ENCODE assay signal across 26 mouse cellular contexts in genomic region chr3:145554388-145554787, GRCm38 (mm10).
"Had no signal": no experiment of that assay in that cellular context is flagged by ENCODE, and none has a peak within 500 bp of the region (broad histone marks: within the 10 kb centered on the region; RNA-seq: fewer than 3 reads in every experiment).

No protein-coding gene starts in this region.

- DNase-seq: cerebellum, adult 9-11 months; cerebellum, postnatal 10 days; cerebellum, postnatal 14 days; cerebellum, postnatal 25 days; cerebellum, postnatal 36 days; embryo, embryonic 11 days; forebrain, postnatal 0 days; gastrocnemius, adult 2 months; gastrocnemius, postnatal 10 days; gastrocnemius, postnatal 14 days; gastrocnemius, postnatal 25 days; gastrocnemius, postnatal 36 days; heart, adult 18-20 months; heart, adult 2 months had no signal

- H3K4me2 ChIP-seq: embryonic facial prominence, embryonic 12.5 days; embryonic facial prominence, embryonic 13.5 days; embryonic facial prominence, embryonic 15.5 days; forebrain, embryonic 12.5 days; forebrain, embryonic 13.5 days; forebrain, embryonic 15.5 days had no signal

- H3K27ac ChIP-seq: embryonic facial prominence, embryonic 10.5 days; embryonic facial prominence, embryonic 12.5 days; embryonic facial prominence, embryonic 13.5 days; embryonic facial prominence, embryonic 15.5 days; forebrain, embryonic 10.5 days; forebrain, embryonic 12.5 days; forebrain, embryonic 13.5 days; forebrain, embryonic 15.5 days; gastrocnemius, adult 2 months; heart, adult 2 months; heart, embryonic 10.5 days had no signal

- H3K36me3 ChIP-seq: embryonic facial prominence, embryonic 10.5 days; embryonic facial prominence, embryonic 12.5 days; embryonic facial prominence, embryonic 13.5 days; embryonic facial prominence, embryonic 15.5 days; forebrain, embryonic 10.5 days; forebrain, embryonic 12.5 days; forebrain, embryonic 15.5 days; heart, embryonic 10.5 days had no signal

- H3K4me3 ChIP-seq: embryonic facial prominence, embryonic 10.5 days; embryonic facial prominence, embryonic 12.5 days; embryonic facial prominence, embryonic 13.5 days; embryonic facial prominence, embryonic 15.5 days; erythroblast, embryonic 14.5 days; forebrain, embryonic 10.5 days; forebrain, embryonic 12.5 days; forebrain, embryonic 13.5 days; forebrain, embryonic 15.5 days; gastrocnemius, adult 2 months; heart, adult 2 months; heart, embryonic 10.5 days had no signal

- H3K9ac ChIP-seq: embryonic facial prominence, embryonic 12.5 days; embryonic facial prominence, embryonic 13.5 days; embryonic facial prominence, embryonic 15.5 days; forebrain, embryonic 12.5 days; forebrain, embryonic 13.5 days; forebrain, embryonic 15.5 days; forebrain, postnatal 0 days had no signal

- ATAC-seq: forebrain, embryonic 13.5 days; forebrain, embryonic 14.5 days; forebrain, embryonic 15.5 days; forebrain, embryonic 16.5 days; forebrain, postnatal 0 days had no signal

- H3K27me3 ChIP-seq: embryonic facial prominence, embryonic 12.5 days; embryonic facial prominence, embryonic 13.5 days; embryonic facial prominence, embryonic 15.5 days; forebrain, embryonic 12.5 days; forebrain, embryonic 13.5 days; forebrain, embryonic 15.5 days had no signal

- H3K4me1 ChIP-seq: embryonic facial prominence, embryonic 10.5 days; embryonic facial prominence, embryonic 12.5 days; embryonic facial prominence, embryonic 13.5 days; embryonic facial prominence, embryonic 15.5 days; forebrain, embryonic 10.5 days; forebrain, embryonic 12.5 days; forebrain, embryonic 13.5 days; forebrain, embryonic 15.5 days; heart, embryonic 10.5 days had no signal

- H3K9me3 ChIP-seq: embryonic facial prominence, embryonic 10.5 days; embryonic facial prominence, embryonic 12.5 days; embryonic facial prominence, embryonic 13.5 days; embryonic facial prominence, embryonic 15.5 days; forebrain, embryonic 10.5 days; forebrain, embryonic 12.5 days; forebrain, embryonic 13.5 days; forebrain, embryonic 15.5 days; heart, embryonic 10.5 days had no signal
